Mouse (Mus musculus): ENCODE measurements at regions not wholly inside any gene's neighbourhood (a gene's known extent, or its start where the extent isn't known, plus 50 kb on each side); places are given as distances from the start of the nearest gene placed in this dataset.

DNA sequence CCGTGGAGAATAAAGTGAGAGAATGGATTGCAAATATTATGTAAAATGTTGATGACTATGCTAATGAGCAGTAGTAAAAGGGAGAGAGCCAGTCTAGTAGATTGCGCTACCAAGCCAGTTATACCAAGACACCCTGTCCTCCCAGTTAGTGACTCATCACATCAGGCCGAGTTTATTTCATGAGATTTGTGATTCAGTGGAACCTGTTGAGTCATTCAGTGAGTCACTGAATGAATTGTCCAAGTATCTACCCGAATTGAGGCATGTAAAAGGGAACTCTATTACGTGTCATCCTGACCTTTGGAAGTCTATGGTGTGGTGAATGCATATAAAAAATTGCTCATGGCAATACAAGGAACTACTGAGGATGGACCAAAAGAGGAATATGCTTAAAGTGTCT, 504.3 kb upstream of the Fam160b2 start:
- H3K27me3 ChIP-seq (ENCODE audit: control insufficient read depth, insufficient read depth, low read length): no peaks in the 10 kb centered on the region
- no peak overlapping the region for H3K9ac ChIP-seq (ENCODE audit: low read length)
- no peaks in the 10 kb centered on the region for H3K36me3 ChIP-seq (ENCODE audit: control insufficient read depth, insufficient read depth, low read length)
- H3K4me2 ChIP-seq: no peak overlapping the region
- H3K4me1 ChIP-seq (ENCODE audit: control insufficient read depth, insufficient read depth, low read length): no peaks in the 10 kb centered on the region
- WGBS: 86% methylated on average over 5 of the region's 5 CpGs
- H3K9me3 ChIP-seq (ENCODE audit: control insufficient read depth, low read length): no peaks in the 10 kb centered on the region
- DNase-seq (ENCODE audit: low spot score, missing footprints) (no peak), ATAC-seq (ENCODE audit: low FRiP score) (no peak)
- H3K27ac ChIP-seq (ENCODE audit: low read depth, low read length): no peak overlapping the region
- no peak overlapping the region for H3K4me3 ChIP-seq (ENCODE audit: low read depth, low read length)

DNA sequence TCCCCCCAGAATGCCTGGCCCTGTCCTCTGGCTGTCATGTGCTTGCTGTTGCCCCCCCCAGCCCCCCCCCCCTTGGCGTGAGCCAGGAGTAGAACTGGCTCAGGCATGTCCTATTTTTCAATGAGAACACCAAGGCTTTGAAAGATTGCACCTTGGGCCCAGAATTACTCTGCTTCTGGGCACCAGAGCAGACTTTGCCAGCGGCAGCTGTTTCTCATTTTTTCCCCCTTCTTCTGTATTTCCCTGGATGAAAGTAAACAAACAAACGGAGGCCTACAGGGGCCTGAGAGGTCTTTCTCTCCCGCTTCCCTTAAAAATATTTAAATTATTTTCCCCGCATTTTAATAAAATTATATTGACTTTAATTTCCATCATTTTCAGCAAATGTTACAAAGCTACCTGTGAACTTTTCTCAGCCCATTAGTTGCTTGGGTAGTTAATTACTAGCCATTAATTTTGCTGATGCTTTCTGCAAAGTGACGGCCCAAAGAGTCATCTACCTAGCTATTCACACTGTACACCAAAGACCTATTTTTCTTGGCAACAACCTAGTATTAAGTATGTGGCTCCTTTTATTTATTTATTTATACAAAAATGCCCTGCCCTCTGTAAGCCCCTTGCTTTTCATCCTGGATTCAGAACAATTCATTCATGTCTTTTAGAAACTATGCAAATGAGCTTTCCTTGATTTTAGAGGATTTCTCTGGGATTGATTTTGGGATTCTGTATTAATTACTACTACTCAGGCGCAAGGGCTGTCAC, 496.2 kb upstream of the Fam160b2 start:
- Histone ChIP-seq H3K4me2 (no peak overlapping the region), H3K27me3 (ENCODE audit: control insufficient read depth, insufficient read depth, low read length) (no peaks in the 10 kb centered on the region), H3K4me1 (ENCODE audit: control insufficient read depth, insufficient read depth, low read length) (no peaks in the 10 kb centered on the region), H3K36me3 (ENCODE audit: control insufficient read depth, insufficient read depth, low read length) (no peaks in the 10 kb centered on the region), H3K9me3 (ENCODE audit: control insufficient read depth, low read length) (no peaks in the 10 kb centered on the region), H3K9ac (ENCODE audit: low read length) (no peak overlapping the region), H3K4me3 (ENCODE audit: low read depth, low read length) (no peak overlapping the region), H3K27ac (ENCODE audit: low read depth, low read length) (no peak overlapping the region)
- DNase-seq (ENCODE audit: low spot score, missing footprints) (no peak), ATAC-seq (ENCODE audit: low FRiP score) (no peak)
- WGBS: 74% methylated on average over 7 of the region's 7 CpGs

DNA sequence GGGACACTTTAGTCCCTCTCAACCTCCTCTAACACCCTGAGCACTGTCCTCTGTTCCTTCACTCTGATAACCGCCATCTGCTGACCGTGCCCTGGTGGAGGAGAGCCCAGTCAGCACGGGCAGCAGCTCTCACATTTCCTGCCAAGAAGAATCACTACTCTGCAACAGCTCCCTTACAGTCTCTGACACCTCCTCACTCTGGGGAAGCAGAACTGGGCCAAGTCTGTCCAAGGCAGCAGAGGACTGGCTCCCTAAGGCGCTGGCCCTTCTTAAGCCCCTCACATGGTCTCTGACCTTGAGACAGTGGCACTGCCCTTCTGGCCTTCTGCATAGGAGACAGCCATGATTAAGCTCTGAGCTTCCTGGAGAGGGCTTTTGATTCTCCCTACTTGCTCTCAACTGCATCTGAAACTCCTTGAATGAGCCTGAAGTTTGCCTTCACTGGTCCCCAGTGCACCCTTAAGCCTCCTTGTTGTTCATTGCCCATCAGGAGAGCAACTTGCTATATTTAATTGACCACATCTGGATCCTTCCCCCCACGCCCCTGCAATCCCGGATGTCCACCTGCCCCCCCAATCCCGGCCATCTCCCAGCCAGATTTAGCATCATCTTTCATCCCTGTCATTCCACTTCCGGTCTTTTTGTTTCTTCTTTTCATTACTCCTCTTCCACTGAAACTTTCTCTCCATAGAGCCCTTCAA, 493.1 kb upstream of the Fam160b2 start:
- 78% methylated on average over 8 of the region's 8 CpGs for WGBS
- no peak overlapping the region for H3K4me3 ChIP-seq (ENCODE audit: low read depth, low read length)
- no peak for ATAC-seq (ENCODE audit: low FRiP score)

DNA sequence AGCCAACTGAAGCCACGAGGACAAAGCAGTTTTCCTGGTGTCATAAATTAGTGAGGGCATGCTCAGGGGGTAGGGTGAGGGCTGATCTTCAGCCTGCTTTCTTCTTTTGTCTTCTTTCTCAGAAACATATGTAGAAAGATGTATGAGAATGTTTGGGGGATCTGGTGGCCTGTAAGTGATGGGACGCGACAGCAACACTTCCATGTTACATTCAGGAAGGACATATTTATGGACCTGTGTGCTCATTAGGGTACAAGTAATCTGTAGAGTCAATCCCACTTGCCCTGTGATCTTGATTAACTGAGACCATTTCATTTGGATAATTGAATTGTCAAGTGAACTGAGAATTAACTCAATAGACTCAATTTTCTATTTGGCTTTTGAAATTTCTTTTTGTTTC, 486.1 kb upstream of the Fam160b2 start:
- no peaks in the 10 kb centered on the region for H3K4me1 ChIP-seq (ENCODE audit: control insufficient read depth, insufficient read depth, low read length)
- DNase-seq (ENCODE audit: low spot score, missing footprints) (no peak), ATAC-seq (ENCODE audit: low FRiP score) (no peak)
- H3K27me3 ChIP-seq (ENCODE audit: control insufficient read depth, insufficient read depth, low read length): no peaks in the 10 kb centered on the region
- no peaks in the 10 kb centered on the region for H3K9me3 ChIP-seq (ENCODE audit: control insufficient read depth, low read length)
- H3K9ac ChIP-seq (ENCODE audit: low read length): no peak overlapping the region
- no peak overlapping the region for H3K4me2 ChIP-seq
- no peak overlapping the region for H3K4me3 ChIP-seq (ENCODE audit: low read depth, low read length)
- H3K36me3 ChIP-seq (ENCODE audit: control insufficient read depth, insufficient read depth, low read length): no peaks in the 10 kb centered on the region
- H3K27ac ChIP-seq (ENCODE audit: low read depth, low read length): no peak overlapping the region
- 83% methylated on average over 3 of the region's 3 CpGs for WGBS

More for the DNA sequence above, 493.1 kb upstream of the Fam160b2 start:
- no peak overlapping the region for H3K9ac ChIP-seq (ENCODE audit: low read length)
- H3K27me3 ChIP-seq (ENCODE audit: control insufficient read depth, insufficient read depth, low read length): no peaks in the 10 kb centered on the region
- H3K4me2 ChIP-seq: no peak overlapping the region
- H3K36me3 ChIP-seq (ENCODE audit: control insufficient read depth, insufficient read depth, low read length): no peaks in the 10 kb centered on the region
- H3K27ac ChIP-seq (ENCODE audit: low read depth, low read length): no peak overlapping the region
- DNase-seq (ENCODE audit: low spot score, missing footprints): no peak
- no peaks in the 10 kb centered on the region for H3K4me1 ChIP-seq (ENCODE audit: control insufficient read depth, insufficient read depth, low read length)
- H3K9me3 ChIP-seq (ENCODE audit: control insufficient read depth, low read length): no peaks in the 10 kb centered on the region

DNA sequence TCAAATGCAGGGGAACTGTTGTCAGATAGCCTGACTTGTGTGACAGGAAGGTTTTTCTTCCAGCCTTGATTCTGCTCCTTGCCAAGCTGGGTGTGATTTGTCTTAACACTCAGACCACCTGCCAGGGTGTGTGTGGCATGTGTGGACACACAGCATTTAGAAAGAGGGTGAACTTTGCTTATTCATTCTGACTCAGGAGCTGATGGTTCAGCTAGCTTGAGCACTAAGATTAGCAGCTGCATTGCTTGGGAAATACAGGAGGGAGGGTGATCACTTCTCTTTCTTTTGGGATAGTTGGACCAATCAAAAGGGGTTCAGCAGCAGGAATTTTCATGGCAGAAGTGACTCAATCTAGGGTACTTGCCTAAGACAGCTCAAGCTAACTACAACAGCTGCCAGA, 482.7 kb upstream of the Fam160b2 start:
- no peaks in the 10 kb centered on the region for H3K9me3 ChIP-seq (ENCODE audit: control insufficient read depth, low read length)
- H3K4me1 ChIP-seq (ENCODE audit: control insufficient read depth, insufficient read depth, low read length): no peaks in the 10 kb centered on the region
- no peak overlapping the region for H3K4me2 ChIP-seq
- H3K27me3 ChIP-seq (ENCODE audit: control insufficient read depth, insufficient read depth, low read length): no peaks in the 10 kb centered on the region
- H3K9ac ChIP-seq (ENCODE audit: low read length): no peak overlapping the region
- ATAC-seq (ENCODE audit: low FRiP score) (no peak), DNase-seq (ENCODE audit: low spot score, missing footprints) (peak; percentile 14)
- no peaks in the 10 kb centered on the region for H3K36me3 ChIP-seq (ENCODE audit: control insufficient read depth, insufficient read depth, low read length)
- H3K4me3 ChIP-seq (ENCODE audit: low read depth, low read length): no peak overlapping the region
- H3K27ac ChIP-seq (ENCODE audit: low read depth, low read length): no peak overlapping the region

DNA sequence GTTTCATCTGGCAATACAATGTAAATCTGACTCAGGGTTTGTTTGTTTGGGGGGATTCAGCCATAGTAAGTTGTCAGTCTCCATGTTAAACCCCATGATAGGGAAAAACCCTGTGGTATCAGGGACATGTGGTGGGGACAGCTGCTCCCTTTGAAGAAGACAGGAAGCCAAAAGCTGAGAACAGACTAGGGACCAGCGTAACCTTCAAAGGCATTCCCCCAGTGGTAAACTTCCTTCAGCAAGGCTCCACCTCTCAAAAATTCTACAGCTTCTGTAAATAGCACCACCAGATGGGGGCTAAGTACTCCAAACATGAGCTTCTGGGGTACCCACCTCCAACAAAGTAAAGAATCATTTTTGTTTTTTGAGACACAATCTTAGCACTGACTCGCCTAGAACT, 476.0 kb upstream of the Fam160b2 start:
- H3K27ac ChIP-seq (ENCODE audit: low read depth, low read length): no peak overlapping the region
- no peaks in the 10 kb centered on the region for H3K9me3 ChIP-seq (ENCODE audit: control insufficient read depth, low read length)
- no peaks in the 10 kb centered on the region for H3K36me3 ChIP-seq (ENCODE audit: control insufficient read depth, insufficient read depth, low read length)
- no peak overlapping the region for H3K4me3 ChIP-seq (ENCODE audit: low read depth, low read length)
- no peaks in the 10 kb centered on the region for H3K27me3 ChIP-seq (ENCODE audit: control insufficient read depth, insufficient read depth, low read length)
- no peak overlapping the region for H3K9ac ChIP-seq (ENCODE audit: low read length)
- no peaks in the 10 kb centered on the region for H3K4me1 ChIP-seq (ENCODE audit: control insufficient read depth, insufficient read depth, low read length)
- 78% methylated on average over 2 of the region's 2 CpGs for WGBS
- H3K4me2 ChIP-seq: no peak overlapping the region
- ATAC-seq (ENCODE audit: low FRiP score) (no peak), DNase-seq (ENCODE audit: low spot score, missing footprints) (no peak)

DNA sequence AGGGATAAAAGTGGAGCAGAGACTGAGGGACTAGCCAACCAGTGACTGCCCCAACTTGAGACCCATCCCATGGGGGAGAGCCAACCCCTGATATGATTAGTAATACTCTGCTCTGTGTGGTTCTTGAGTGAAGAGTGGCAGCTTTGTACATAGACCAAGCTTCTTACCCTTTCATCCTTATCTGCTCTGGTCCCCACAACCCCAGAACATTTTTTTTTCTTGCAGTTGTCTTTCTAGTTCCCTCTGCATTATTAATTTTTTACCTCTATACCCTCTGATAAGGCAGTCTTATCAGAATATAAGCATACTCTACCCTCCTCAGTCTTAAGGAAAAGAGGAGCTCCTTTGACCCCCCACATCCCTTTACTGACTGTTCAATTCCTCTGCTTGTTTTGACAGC, 474.4 kb upstream of the Fam160b2 start:
- ATAC-seq (ENCODE audit: low FRiP score): no peak
- Histone ChIP-seq H3K27me3 (ENCODE audit: control insufficient read depth, insufficient read depth, low read length) (no peaks in the 10 kb centered on the region), H3K27ac (ENCODE audit: low read depth, low read length) (no peak overlapping the region), H3K9ac (ENCODE audit: low read length) (no peak overlapping the region), H3K4me1 (ENCODE audit: control insufficient read depth, insufficient read depth, low read length) (no peaks in the 10 kb centered on the region), H3K9me3 (ENCODE audit: control insufficient read depth, low read length) (no peaks in the 10 kb centered on the region), H3K36me3 (ENCODE audit: control insufficient read depth, insufficient read depth, low read length) (no peaks in the 10 kb centered on the region), H3K4me3 (ENCODE audit: low read depth, low read length) (no peak overlapping the region), H3K4me2 (no peak overlapping the region)
- DNase-seq (ENCODE audit: low spot score, missing footprints): no peak

DNA sequence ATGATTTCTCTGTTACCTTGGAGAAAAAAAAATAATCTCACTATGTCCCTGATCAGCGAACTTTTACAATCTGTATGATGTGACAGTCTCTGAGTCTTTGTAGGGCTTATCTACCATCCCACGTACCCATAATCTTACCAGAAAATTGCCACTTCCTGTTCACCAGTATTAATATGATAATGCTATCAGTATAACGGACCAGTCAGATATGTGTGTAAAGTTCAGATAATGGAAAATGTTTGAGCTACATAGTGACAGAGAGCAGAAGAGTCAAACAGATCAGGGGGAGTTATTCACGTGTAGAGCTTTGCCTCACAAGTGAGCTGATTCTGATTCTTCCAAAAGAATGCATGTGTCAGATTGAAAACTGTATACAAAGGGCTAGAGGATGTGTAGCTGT, 466.0 kb upstream of the Fam160b2 start:
- ATAC-seq (ENCODE audit: low FRiP score): no peak
- WGBS: 87% methylated on average over 4 of the region's 4 CpGs

DNA sequence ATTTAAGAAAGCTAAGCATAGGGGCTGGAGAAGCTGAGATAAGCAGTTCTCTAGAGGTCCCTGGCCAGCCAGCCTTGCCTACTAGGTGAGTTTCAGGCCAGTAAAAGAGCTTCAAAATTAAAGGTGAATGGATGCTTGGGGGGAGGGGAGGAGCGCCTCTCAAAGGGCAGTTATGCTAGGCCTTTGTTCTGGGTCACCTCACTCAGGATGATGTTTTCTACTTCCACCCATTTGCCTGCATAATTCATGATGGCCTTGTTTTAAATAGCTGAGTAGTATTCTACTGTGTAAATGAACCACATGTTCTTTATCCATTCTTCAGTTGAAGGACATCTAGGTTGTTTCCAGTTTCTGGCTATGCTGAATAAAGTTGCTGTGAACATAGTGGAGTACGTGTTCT, 457.0 kb upstream of the Fam160b2 start:
- no peaks in the 10 kb centered on the region for H3K27me3 ChIP-seq (ENCODE audit: control insufficient read depth, insufficient read depth, low read length)
- H3K36me3 ChIP-seq (ENCODE audit: control insufficient read depth, insufficient read depth, low read length): no peaks in the 10 kb centered on the region
- ATAC-seq (ENCODE audit: low FRiP score): no peak
- no peaks in the 10 kb centered on the region for H3K9me3 ChIP-seq (ENCODE audit: control insufficient read depth, low read length)
- no peak overlapping the region for H3K9ac ChIP-seq (ENCODE audit: low read length)
- no peak for DNase-seq (ENCODE audit: low spot score, missing footprints)
- H3K4me1 ChIP-seq (ENCODE audit: control insufficient read depth, insufficient read depth, low read length): no peaks in the 10 kb centered on the region
- WGBS: 91% methylated on average over 2 of the region's 2 CpGs
- no peak overlapping the region for H3K27ac ChIP-seq (ENCODE audit: low read depth, low read length)
- H3K4me3 ChIP-seq (ENCODE audit: low read depth, low read length): no peak overlapping the region
- no peak overlapping the region for H3K4me2 ChIP-seq

More for the DNA sequence above, 466.0 kb upstream of the Fam160b2 start:
- no peak overlapping the region for H3K9ac ChIP-seq (ENCODE audit: low read length)
- H3K4me3 ChIP-seq (ENCODE audit: low read depth, low read length): no peak overlapping the region
- H3K4me1 ChIP-seq (ENCODE audit: control insufficient read depth, insufficient read depth, low read length): no peaks in the 10 kb centered on the region
- H3K27me3 ChIP-seq (ENCODE audit: control insufficient read depth, insufficient read depth, low read length): no peaks in the 10 kb centered on the region
- no peak overlapping the region for H3K4me2 ChIP-seq
- no peaks in the 10 kb centered on the region for H3K36me3 ChIP-seq (ENCODE audit: control insufficient read depth, insufficient read depth, low read length)
- no peak for DNase-seq (ENCODE audit: low spot score, missing footprints)
- no peaks in the 10 kb centered on the region for H3K9me3 ChIP-seq (ENCODE audit: control insufficient read depth, low read length)
- H3K27ac ChIP-seq (ENCODE audit: low read depth, low read length): no peak overlapping the region
